Mouse (Mus musculus) thymus, adult 18-20 months (tissue): ENCODE data around the gene Cntfr.

Experiments used
- DNase-seq, 2 experiments: peaks; one replicate each; pipeline ENCODE4 v3.0.0; 2022; ENCODE audit warnings: mixed read lengths in 2 of 2

Gene Cntfr

DNA sequence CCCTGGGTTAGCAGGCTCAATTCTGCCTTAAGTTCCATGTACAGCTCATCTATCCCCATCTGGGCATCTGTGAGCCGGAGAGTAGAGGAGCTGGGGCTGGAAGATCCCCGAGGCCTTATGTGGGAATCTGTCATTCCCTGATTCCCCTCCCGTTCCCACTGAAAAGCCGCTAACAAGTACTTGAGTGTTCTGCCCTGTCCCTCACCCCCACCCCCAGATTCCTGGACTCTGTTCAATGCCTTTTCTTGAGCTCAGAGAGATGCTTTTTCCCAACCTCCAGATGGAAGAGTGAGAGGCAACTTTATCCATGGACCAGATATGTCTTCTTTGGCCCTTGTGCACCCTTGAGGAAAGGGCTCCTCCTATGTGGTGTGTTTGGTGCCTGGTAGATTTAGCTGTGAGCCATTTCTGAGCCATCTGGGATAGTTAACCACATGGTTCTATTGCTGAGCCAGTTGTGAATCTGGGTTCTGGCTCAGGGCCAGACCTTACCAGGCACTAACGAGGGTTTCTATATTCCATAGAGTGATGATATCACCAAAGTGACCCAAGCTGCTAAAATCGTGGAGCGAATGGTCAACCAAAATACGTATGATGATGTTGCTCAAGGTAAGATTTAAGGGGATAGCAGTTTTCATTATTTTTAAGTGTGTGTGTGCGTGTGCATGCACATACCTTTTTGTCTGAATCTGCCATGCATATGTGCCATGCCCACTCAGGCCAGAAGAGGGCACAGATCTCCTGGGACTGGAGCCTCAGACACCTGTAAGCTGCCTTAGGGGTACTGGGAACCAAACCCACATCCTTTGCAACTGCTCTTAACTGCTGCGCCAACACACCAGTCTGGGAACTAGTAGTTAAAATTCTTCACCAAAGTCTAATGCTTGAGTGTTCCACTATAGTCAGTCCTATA is 87.0 kb downstream of the Cntfr start:
- DNase-seq, result peak; percentile 10 to 14
